Mouse (Mus musculus) left cerebral cortex, postnatal 25 days (tissue): ENCODE results near the gene Comp. TPM values are rescaled to one million over a fixed set of nuclear protein-coding genes. Genes with fewer than 3 reads are reported as not detected.

Experiments
- DNase-seq, 2 experiments: peaks; one replicate each; pipeline ENCODE4 v3.0.0; 2022; ENCODE audit warnings: low spot score in 2 of 2, mixed read lengths in 1 of 2
- intact Hi-C: fragments of 180-260 bp; cut with DNase I; formaldehyde crosslinking; loops from one replicate; pipeline ENCODE4 v1.15.1; 2025
- total RNA-seq, 2 experiments: library from RNA; stranded (reverse); gene quantifications; 2 replicates each; pipeline ENCODE4 v1.2.3; 2021

Comp gene
- under 1 TPM; 0.23 to 0.48 TPM for total RNA-seq

- DNase-seq = no peak
- intact Hi-C loops = no loop called here
These were observed at the start of gene Comp for GRCm38 (mm10) chr8:70373397-70374317. Comp (plus strand) TSS chr8:70373558.

DNA sequence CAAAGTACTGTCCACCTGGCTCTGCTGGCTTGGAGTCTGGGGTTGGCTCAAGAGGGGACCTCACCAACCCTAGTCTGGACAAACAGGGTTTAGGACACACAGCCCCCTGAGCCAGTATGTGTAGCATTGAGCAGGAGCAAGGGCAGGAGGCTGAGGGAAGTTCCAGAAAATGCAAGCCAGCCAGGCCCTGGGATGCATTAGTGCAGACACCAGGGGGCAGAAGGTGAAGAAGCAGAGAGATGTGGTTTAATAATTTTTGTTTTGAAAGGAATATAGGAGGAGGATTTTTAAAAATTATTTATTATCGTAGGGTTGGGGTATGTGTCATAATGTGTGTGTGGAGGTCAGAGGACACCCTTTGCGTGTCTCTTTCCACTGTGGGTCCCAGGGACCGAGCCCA, 49.6 kb upstream of the Comp start:
- intact Hi-C loops = no loop called here
- no peak for DNase-seq

DNA sequence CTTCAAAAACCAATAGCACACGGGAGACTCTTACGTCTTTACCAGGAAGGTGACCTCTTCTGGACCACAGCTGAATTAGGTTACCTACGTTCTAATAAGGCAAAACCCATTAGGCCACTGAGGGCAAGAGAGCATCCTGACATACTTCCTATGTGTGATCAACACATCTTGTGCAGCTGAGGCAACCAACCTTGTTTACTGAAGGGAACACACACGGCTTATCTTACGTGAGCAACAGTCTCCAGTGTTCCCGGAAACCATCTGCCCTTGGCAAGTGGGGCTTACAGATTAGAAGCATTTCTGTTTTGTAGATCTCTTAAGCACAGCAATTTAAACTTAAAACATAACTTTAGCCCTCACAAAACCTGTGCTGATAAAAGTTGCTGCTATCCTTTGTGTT, 45.8 kb upstream of the Comp start:
- DNase-seq = no peak
- intact Hi-C loops = no loop called here

- intact Hi-C loops = no loop called here
- DNase-seq = no peak
These were observed 44.1 kb upstream of the Comp start, which contains the start of gene Gdf1 for GRCm38 (mm10) chr8:70329124-70329834. Gdf1 (plus strand) TSS chr8:70329817.

DNA sequence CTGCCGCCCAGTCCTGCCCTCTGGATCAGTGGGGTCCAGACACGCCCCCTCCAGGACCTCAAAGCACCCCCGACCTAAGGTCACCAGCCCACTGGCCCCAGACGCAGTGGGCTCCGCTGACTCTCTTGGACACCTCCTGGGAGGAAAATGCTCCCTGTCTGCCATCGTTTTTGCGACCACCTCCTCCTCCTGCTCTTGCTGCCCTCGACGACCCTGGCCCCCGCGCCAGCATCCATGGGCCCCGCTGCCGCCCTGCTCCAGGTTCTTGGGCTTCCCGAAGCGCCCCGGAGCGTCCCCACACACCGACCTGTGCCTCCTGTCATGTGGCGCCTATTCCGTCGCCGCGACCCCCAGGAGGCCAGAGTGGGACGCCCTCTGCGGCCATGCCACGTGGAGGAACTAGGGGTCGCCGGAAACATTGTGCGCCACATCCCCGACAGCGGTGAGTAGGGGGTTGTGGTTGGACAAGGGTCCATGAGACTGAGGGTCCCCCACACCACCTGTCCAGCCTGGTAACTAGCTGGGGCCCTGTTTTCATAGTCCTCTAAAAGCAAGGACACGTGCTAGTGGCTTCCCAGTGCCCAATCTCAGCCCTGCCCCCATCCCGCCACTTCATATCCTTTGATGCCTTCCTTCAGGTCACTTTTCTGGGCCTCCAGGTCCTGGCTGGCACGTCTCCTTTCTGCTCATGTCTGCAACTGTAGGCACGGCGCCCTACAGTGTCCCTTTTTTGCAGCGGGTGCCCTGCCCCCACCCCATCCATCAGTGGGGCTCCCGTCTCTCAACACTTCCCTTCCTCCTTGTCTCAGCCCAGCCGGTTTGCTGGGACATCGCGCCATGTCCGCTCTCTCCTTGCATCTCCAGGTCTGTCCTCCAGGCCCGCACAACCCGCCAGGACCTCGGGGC, 43.3 kb upstream of the Comp start:
- intact Hi-C loops = no loop called here
- peak in 1 of 2 experiments; percentile 43 for DNase-seq

DNA sequence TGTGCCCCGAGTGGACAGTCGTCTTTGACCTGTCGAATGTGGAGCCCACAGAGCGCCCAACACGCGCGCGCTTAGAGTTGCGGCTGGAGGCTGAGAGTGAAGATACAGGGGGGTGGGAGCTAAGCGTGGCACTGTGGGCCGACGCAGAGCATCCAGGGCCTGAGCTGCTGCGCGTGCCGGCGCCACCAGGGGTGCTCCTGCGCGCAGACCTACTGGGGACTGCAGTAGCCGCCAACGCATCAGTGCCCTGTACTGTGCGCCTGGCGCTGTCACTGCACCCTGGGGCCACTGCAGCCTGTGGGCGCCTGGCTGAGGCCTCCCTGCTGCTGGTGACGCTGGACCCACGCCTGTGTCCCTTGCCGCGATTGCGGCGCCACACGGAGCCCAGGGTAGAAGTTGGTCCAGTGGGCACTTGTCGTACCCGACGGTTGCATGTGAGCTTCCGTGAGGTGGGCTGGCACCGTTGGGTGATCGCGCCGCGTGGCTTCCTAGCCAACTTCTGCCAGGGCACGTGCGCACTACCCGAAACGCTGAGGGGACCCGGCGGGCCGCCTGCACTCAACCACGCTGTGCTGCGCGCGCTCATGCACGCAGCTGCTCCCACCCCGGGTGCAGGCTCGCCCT, 42.5 kb upstream of the Comp start:
- peak; percentile 77 to 81 for DNase-seq
- intact Hi-C loops = no loop called here

DNA sequence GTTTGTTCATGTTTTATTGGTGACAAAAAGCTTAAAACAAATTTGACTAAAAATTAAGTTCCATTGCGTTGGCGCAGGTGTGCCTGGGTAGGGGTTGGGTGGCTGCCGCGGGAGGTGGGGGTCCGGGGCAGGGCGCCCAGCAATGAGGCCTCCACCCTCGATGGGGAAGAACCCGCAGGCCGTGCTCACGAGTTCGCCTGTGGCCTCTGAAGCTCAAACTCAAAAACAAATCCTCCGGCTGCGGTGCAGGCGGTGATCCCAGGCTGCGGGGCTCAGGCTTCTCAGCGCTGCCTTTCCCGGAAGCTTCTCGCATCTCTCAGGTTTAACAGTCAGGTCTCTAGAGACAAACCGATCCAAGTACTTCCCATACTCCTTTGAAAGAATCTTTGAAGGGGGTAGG, 41.8 kb upstream of the Comp start:
- intact Hi-C loops = no loop called here
- no peak for DNase-seq

- intact Hi-C loops = no loop called here
These were observed 41.1 kb upstream of the Comp start for GRCm38 (mm10) chr8:70332070-70332877.

GRCm38 (mm10) chr8:70332878-70333202, 40.5 kb upstream of the Comp start:
- intact Hi-C loops = no loop called here
- DNase-seq = no peak

More at GRCm38 (mm10) chr8:70332070-70332877, 41.1 kb upstream of the Comp start:
- DNase-seq = peak; percentile 74 to 81

- DNase-seq = no peak
- intact Hi-C loops = no loop called here
These were observed 34.4 kb upstream of the Comp start for GRCm38 (mm10) chr8:70338931-70339330.

GRCm38 (mm10) chr8:70340659-70341058, 32.7 kb upstream of the Comp start:
- intact Hi-C loops = no loop called here

DNA sequence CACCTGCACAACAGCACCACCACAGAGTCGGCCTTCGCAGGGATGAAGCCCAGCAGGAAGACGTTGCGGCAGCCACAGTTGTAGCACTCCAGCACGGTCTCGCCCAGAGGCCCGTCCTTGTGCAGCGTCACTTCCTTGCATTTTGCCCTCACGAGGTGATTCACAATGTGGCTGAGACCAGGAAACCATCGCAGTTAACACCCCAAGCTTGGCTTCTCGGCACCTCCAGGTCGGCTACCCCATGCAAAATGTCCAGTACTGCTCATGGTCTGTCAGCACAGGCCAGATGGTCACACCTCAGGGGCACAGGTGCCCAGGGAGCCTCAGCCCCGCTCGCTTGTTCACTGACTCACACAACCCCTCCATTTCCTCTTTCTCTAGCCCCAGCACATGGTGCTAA, 31.4 kb upstream of the Comp start:
- intact Hi-C loops = no loop called here

More at GRCm38 (mm10) chr8:70340659-70341058, 32.7 kb upstream of the Comp start:
- no peak for DNase-seq

GRCm38 (mm10) chr8:70343076-70343475, 30.3 kb upstream of the Comp start:
- intact Hi-C loops = no loop called here
- DNase-seq = no peak

More for the DNA sequence above, 31.4 kb upstream of the Comp start:
- DNase-seq = no peak

GRCm38 (mm10) chr8:70343696-70344095, 29.7 kb upstream of the Comp start:
- intact Hi-C loops = no loop called here
- DNase-seq = peak; percentile 20 to 60

DNA sequence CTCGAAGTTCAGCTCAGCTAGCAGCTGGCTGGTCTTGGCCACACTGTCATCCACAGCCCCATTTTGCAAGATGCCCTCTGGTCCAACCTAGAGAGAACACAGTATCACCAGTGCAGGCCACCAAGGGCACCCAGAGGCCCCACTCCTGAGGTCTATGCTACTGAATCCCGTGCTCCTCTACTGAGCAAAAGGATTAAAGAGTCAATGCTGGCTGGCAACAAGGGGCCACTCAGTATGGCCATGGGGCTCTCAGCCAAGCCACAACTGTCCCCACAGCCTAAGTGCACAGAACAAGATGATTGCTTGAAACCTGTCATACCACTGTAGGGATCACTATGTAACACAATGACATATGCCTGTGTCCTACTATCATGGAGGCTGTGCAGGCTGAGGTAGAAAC, 29.1 kb upstream of the Comp start:
- DNase-seq = no peak
- intact Hi-C loops = no loop called here

GRCm38 (mm10) chr8:70347443-70347842, 25.9 kb upstream of the Comp start:
- intact Hi-C loops = no loop called here
- no peak for DNase-seq

GRCm38 (mm10) chr8:70347860-70348420, 25.4 kb upstream of the Comp start:
- intact Hi-C loops = no loop called here
- DNase-seq = no peak
